Mouse (Mus musculus) kidney, adult 2 months (tissue): ENCODE results near the gene Ube2n.

Experiments
- CTCF ChIP-seq: fragments of 200-500 bp; conservative IDR thresholded peaks from 2 replicates; pipeline ENCODE4 v1.5.1; 2011; ENCODE audit warnings: low read depth, mild to moderate bottlenecking, control low read depth, low read length, moderate library complexity, mixed read lengths; ENCODE audit not compliant: insufficient read depth, insufficient read length
- POLR2A ChIP-seq: fragments of 200-500 bp; IDR thresholded peaks from one replicate; pipeline ENCODE4 v1.6.1; 2011; ENCODE audit warnings: low read depth, low read length, control low read depth

- no peak for TF ChIP-seq CTCF
- TF ChIP-seq POLR2A, result no peak
Measured at GRCm38 (mm10) chr10:95545051-95545450, 30.1 kb downstream of the Ube2n start.
